Mouse (Mus musculus) gastrocnemius, postnatal 4 days (tissue): ENCODE results near the gene Ablim2. TPM values are rescaled to one million over a fixed set of nuclear protein-coding genes. Genes with fewer than 3 reads are reported as not detected.

Source experiments
- DNase-seq, 2 experiments: peaks; one replicate each; pipeline ENCODE4 v3.0.0; 2021 to 2022; ENCODE audit warnings: low spot score in 2 of 2, mixed read lengths in 2 of 2
- total RNA-seq, 2 experiments: library from RNA; stranded (reverse); gene quantifications; 2 replicates each; pipeline ENCODE4 v1.2.3; 2021

Ablim2 gene
- total RNA-seq, 2 experiments from 2014 or later: 70.5 to 76.6 TPM

- peak; percentile 41 to 65 for DNase-seq
Measured at GRCm38 (mm10) chr5:35907633-35908426, 150.2 kb downstream of the Ablim2 start.

- no peak for DNase-seq
Measured at GRCm38 (mm10) chr5:35908626-35909443, 151.2 kb downstream of the Ablim2 start.

DNA sequence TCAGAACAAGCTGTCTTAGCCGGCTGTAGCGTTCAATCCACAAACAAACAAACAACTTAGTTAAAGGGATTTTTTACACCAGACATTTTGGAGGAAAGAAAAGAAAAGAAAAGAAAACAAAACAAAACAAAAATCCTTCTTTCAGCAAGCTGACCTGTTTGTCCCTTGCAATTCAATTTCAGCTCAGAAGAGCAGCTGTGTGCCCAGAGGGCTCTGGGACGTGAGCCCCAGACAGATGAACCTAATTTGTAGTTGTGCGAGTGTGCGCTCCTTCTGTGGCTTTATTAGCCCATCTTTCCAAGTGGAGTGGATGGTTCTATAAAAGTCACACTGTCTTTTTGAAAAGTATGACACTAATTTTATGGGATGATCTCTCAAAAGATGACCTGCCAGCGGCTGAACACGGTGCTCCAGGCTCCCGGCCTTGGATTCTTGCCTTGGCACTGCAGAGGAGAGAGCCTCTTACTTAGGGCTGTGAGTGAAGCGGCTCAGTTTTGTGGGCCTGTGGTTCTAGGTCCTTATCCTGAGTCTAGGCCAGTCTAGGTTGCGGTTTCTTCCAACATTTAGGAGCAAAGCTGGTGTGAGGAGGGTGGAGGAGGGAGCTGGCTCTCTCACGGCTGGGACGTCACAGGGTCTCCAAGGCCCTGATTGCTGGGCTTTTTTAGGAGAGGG, 158.1 kb downstream of the Ablim2 start:
- no peak for DNase-seq

DNA sequence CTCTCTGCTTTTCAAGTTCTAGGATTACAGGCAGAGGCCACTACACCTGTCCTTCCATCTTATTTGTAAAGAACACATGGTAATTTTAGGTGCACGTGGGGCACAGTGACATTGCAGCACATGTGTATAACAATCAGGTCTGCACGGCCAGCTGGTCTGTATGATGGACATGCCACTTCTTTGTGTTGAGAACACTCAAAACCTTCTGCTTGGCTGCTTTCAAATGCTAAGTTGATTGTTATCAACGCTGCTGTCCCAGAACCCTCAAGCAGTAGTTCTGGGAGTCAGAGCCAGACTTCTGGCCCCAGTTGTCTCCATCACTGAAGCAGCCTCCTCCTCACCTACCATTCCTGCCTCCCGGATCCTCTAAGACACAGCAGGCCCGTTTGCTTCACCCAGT, 159.0 kb downstream of the Ablim2 start:
- DNase-seq: no peak

GRCm38 (mm10) chr5:35918387-35918786, 160.7 kb downstream of the Ablim2 start:
- no peak for DNase-seq

DNA sequence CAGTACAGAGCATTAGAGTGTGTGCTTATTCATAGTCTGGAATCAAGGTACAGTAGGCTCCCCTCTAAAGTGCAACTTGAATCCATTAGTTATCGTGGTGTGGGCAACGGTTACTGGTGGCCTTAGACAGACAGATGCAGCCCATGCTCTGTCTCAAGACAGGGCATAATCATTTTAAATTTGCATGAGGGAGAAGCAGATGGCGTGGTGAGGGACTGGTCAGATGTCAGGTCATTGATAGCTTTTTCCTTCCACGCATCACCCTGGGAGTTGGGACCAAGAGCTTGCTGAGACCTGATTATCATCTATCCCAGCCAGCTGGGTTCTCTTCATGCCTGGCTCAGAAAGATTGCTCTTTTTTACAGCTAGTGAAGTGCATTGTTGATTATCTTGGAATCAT, 162.4 kb downstream of the Ablim2 start:
- DNase-seq: no peak

DNA sequence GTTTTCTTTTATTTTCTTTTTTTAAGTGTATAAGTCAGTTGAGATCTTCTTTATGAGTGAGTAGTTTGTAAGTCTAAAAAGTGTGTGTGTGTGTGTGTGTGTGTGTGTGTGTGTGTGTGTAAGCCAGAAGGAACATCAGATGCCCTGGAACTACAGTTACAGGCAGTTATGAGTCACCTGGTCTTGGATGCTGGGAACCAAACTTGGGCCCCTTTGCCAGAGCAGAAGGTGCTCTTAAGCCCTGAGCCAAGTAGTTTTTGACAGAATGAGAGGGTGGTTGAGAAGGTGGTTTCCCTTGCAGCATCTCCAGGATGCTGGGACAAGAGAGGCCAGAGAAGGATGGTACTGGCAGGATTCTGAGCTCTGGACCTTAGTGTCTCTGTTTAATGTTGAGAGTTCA, 162.9 kb downstream of the Ablim2 start:
- DNase-seq: no peak

DNA sequence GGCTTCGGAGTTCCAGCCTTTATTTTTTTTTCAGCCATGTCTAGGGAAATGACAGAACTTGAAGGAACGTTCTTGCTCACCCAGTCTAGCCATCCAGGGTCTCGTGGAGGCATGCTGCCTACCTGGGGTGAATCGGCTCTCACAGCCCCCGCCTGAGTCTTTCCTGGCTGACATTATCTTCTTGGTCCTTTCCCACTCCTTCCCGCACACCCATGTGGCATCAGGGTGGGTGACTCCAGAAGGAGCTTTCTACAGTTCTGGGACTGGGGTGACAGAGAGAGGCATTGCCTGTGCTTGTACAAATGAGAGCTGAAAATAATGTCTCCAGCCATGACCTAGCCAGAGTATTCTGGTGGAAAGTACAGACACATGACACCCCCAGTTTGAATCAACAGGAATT, 163.5 kb downstream of the Ablim2 start:
- no peak for DNase-seq

DNA sequence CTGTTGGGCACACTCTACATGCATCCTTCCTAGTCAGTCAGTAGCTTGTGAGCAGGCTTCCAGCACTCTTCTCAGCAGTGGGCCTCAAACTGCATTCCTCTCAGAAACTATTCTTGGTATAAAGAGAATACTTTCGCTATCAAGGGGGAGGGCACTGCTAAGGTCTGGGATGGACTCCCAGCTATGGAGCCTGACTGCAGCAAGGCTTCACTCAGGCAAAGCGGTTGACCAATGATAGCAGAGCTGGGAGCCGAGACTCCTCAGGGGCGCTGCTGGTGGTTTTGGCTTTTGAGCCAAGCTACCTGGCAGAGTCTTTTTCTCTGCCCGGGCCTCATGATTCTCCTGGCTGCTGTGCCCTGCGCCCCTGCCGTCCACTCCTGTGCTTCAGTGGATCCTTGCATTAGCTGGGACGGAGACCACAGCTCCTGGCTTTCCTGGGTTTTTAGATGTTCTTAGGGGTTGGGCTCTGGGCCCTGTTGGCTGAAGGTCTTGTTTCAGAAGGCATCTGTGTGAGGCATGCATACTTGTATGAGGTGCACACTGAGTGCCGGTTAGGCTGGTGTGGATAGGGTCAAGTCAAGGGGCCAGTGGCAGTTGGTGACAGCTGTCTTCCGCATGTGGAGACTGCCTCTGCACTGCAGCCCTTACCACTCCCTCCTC, 164.0 kb downstream of the Ablim2 start:
- DNase-seq: peak in 1 of 2 experiments; percentile 63

- no peak for DNase-seq
Measured at GRCm38 (mm10) chr5:35923448-35923847, 165.8 kb downstream of the Ablim2 start.

DNA sequence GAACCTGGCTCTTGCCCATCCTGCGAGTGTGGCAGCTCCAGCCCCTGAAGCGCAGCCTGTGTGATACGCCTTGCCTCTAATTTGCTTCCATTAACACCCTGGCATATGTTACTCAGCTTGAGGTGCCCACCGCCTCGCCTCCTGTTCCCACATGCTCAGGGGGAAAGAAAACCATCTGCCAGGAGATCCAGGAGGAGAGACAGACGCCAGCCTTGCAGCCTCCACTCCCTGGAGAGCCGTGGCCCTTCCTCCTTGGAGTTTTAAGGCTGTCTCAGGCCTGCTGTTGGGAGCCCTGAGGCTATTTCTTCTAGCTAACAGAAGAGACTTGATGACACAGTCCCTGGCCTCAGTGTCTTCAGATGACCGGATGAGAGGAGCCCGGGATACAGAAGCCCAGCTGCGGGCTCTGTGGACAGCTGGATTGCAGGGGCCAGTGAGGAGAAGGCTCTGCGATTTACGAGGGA, 167.5 kb downstream of the Ablim2 start:
- peak in 1 of 2 experiments; percentile 47 for DNase-seq

DNA sequence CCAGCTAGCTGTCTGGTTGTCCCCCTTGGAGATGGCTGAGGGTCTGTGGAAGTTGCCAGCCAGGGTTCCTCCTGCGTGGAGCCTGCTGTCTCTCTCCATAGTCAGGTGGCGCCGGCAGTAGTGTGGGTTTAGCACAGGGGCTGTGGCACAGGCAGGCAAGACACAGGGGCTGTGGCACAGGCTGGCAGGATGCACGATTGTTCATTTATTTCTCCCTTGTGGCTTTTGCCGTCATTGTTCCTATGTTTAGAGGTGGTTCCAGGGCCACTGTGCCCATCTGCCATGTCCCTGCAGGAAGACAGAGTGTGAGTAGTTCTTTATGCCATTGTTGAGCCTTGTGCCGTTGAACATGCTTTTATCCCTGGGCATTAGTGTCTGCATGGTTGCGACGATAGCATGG, 168.8 kb downstream of the Ablim2 start:
- no peak for DNase-seq

GRCm38 (mm10) chr5:35931296-35931695, 173.6 kb downstream of the Ablim2 start:
- no peak for DNase-seq

DNA sequence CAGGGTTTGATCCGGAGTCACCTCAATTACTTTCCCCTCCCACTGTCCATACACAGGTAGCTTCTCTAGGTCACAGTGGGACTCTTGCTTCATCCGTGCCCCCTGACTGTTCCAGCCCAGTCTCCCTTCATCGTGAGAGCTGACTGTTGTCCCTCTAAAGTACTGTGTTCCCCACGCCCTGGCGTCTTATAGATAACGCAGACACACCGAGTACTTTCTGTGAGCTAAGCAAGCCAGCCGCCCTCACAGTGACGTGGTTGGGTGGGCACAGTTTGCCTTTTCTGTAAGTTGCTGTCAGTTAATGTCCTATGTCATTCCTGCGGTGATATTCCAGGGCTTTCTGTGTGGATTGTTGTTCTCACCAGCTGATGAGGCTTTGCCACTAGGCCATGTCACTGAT, 175.4 kb downstream of the Ablim2 start:
- DNase-seq: no peak

Other genes with a start within 250 kb of the Ablim2 start
- 10 to 100 TPM in 1 of 2 experiments, 1 to 10 TPM in 1; 9.6 to 13.8 TPM for gene Cpz, start 232.2 kb upstream of the Ablim2 start, total RNA-seq
- 1 to 10 TPM; 4.2 to 4.9 TPM for gene Trmt44, start 182.8 kb upstream of the Ablim2 start, total RNA-seq
- gene Acox3, start 174.8 kb upstream of the Ablim2 start, total RNA-seq: 10 to 100 TPM; 13.1 to 17.0 TPM
- gene Htra3, start 78.1 kb upstream of the Ablim2 start, total RNA-seq: 100 to 1,000 TPM in 1 of 2 experiments, 10 to 100 TPM in 1; 97.0 to 102 TPM
- 1 to 10 TPM; 6.8 to 7.9 TPM for gene Sh3tc1, start 17.9 kb upstream of the Ablim2 start, total RNA-seq
- 10 to 100 TPM; 44.5 to 48.0 TPM for gene Afap1, start 135.4 kb downstream of the Ablim2 start, total RNA-seq